Mouse (Mus musculus) liver, embryonic 14.5 days (tissue): Measurements from ENCODE around the gene Art5. TPM values are rescaled to one million over a fixed set of nuclear protein-coding genes. Genes with fewer than 3 reads are reported as not detected.
A peak's percentile ranks its signal among the peaks of the same experiment; 100 is the strongest.
"Not testable (repeated sequence)": the region's sequence is repeated elsewhere in the genome, so short reads cannot be mapped to it uniquely, and the experiment has no call there.

ENCODE experiments used
- ATAC-seq: fragments of 200-750 bp; cut with Nextera tagmentation; 2 replicates; pipeline ENCODE4 v1.8.0; 2017; ENCODE audit warnings: moderate number of reproducible peaks, mild to moderate bottlenecking, moderate library complexity; ENCODE audit not compliant: insufficient read depth
- DNase-seq, 3 experiments: peaks; one replicate each; pipeline ENCODE4 v3.0.0-alpha.2; 2012 to 2013; ENCODE audit warnings: low read depth in 3 of 3, low spot score in 3 of 3
- H3K27ac ChIP-seq: fragments of 300-500 bp; sonication (generic); 2 replicates; pipeline ENCODE4 v1.5.1; 2014; ENCODE audit warnings: moderate library complexity, mild to moderate bottlenecking, control low read depth, inconsistent platforms
- H3K27me3 ChIP-seq: fragments of 300-500 bp; sonication (generic); 2 replicates; pipeline ENCODE4 v1.6.1; 2014; ENCODE audit warnings: mild to moderate bottlenecking, low read length, moderate library complexity; ENCODE audit not compliant: control insufficient read depth, insufficient read depth
- H3K36me3 ChIP-seq: fragments of 300-500 bp; sonication (generic); replicated peaks from 2 replicates; pipeline ENCODE4 v1.6.1; 2014; ENCODE audit warnings: low read depth; ENCODE audit not compliant: control insufficient read depth, insufficient read depth
- H3K4me1 ChIP-seq, 2 experiments: fragments of 200-500 bp in 1 of 2; fragments of 300-500 bp in 1 of 2; sonication (generic) in 1 of 2; replicated peaks; 2 replicates each; pipeline ENCODE4 v1.6.1; 2012 to 2014; ENCODE audit warnings: antibody characterized with exemption in 1 of 2, inconsistent platforms in 1 of 2, low read length in 1 of 2; ENCODE audit not compliant: control insufficient read depth in 2 of 2, insufficient read depth in 2 of 2
- H3K4me2 ChIP-seq: fragments of 300-500 bp; sonication (generic); 2 replicates; pipeline ENCODE4 v1.6.1; 2014; ENCODE audit warnings: low read depth, mild to moderate bottlenecking, control low read depth, moderate library complexity
- H3K4me3 ChIP-seq, 2 experiments: fragments of 200-500 bp in 1 of 2; fragments of 300-500 bp in 1 of 2; sonication (generic) in 1 of 2; 2 replicates each; pipeline ENCODE4 v1.5.1; 2012 to 2014; ENCODE audit warnings: low read depth in 2 of 2, low read length in 2 of 2, mild to moderate bottlenecking in 2 of 2, control low read depth in 1 of 2, inconsistent platforms in 1 of 2, moderate library complexity in 1 of 2; ENCODE audit not compliant: insufficient read depth in 1 of 2
- H3K9ac ChIP-seq: fragments of 300-500 bp; sonication (generic); replicated peaks from 2 replicates; pipeline ENCODE4 v1.6.1; 2014; ENCODE audit warnings: mild to moderate bottlenecking, control low read depth, moderate library complexity
- H3K9me3 ChIP-seq: fragments of 300-500 bp; sonication (generic); 2 replicates; pipeline ENCODE4 v1.6.1; 2016; ENCODE audit warnings: low read length, mixed read lengths; ENCODE audit not compliant: control insufficient read depth
- CTCF ChIP-seq: IDR thresholded peaks from 2 replicates; pipeline ENCODE4 v1.5.1; 2016; ENCODE audit warnings: antibody characterized with exemption, low read depth, control low read depth
- EP300 ChIP-seq: IDR thresholded peaks from 2 replicates; pipeline ENCODE4 v1.6.1; 2016; ENCODE audit warnings: antibody characterized with exemption, low read depth
- WGBS: fragments of 180-500 bp; shearing (Covaris S2); extraction: QIAGEN DNeasy Blood & Tissue Kit; methylation state at CpG from one replicate; pipeline ENCODE4 v1.1.7; 2014; ENCODE audit not compliant: insufficient replicate concordance; 5-methylcytosine and 5-hydroxymethylcytosine counted together
- polyA plus RNA-seq, 2 experiments: library from polyadenylated mRNA; depleted of rRNA in 1 of 2; stranded (reverse) in 1 of 2; unstranded in 1 of 2; fragments of >200 nt; fragmentation: Nextera tagmentation in 1 of 2; extraction: Ambion mirVana in 1 of 2; gene quantifications; 2 replicates each; pipeline versions ENCODE4 v1.2.1 to v1.2.3; 2012 to 2014

Art5 gene
- polyA plus RNA-seq, 2 experiments: 0.08 to 0.15 TPM

GRCm38 (mm10) chr7:102062203-102062602 is 47.1 kb downstream of the Art5 start:
- Histone ChIP-seq H3K4me3 (no peak overlapping the region), H3K27ac (no peak overlapping the region), H3K9ac (no peak overlapping the region; the same call in 1 of the 2 replicates), H3K4me1 (peaks cover 20 to 25% of the 10 kb centered on the region in 2 experiments), H3K36me3 (no peaks in the 10 kb centered on the region; the same call in none of the 2 replicates), H3K9me3 (no peaks in the 10 kb centered on the region), H3K27me3 (no peaks in the 10 kb centered on the region), H3K4me2 (peak overlapping the region; percentile 33)
- TF ChIP-seq CTCF (no peak), EP300 (no peak)
- no peak for ATAC-seq
- WGBS: 52% methylated on average over 1 of the region's 1 CpGs
- no peak for DNase-seq

- Histone ChIP-seq H3K36me3 (peaks cover 3% of the 10 kb centered on the region), H3K27ac (no peak overlapping the region), H3K4me1 (peaks cover 18 to 22% of the 10 kb centered on the region in 2 experiments), H3K27me3 (no peaks in the 10 kb centered on the region), H3K9me3 (no peaks in the 10 kb centered on the region), H3K4me3 (no peak overlapping the region), H3K9ac (no peak overlapping the region), H3K4me2 (no peak overlapping the region)
- TF ChIP-seq CTCF (no peak), EP300 (no peak)
- no peak for DNase-seq
- 29% methylated on average over 3 of the region's 3 CpGs for WGBS
- no peak for ATAC-seq
Measured at GRCm38 (mm10) chr7:102061353-102061752, 47.9 kb downstream of the Art5 start.

DNA sequence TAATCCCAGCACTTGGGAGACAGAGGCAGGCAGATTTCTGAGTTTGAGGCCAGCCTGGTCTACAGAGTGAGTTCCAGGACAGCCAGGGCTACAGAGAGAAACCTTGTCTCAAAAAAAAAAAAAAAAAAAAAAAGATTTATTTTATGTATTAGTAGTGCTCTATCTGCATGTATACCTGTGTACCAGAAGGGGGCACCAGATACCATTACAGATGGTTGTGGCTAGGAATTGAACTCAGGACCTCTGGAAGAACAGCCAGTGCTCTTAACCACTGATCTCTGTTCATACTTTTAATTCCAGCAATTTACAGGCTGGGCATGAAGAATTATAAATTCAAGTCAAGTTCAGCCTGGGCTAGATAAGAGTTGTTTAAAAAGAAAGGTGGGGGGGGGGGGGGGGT is 60.8 kb downstream of the Art5 start:
- not testable (repeated sequence) for H3K4me1 ChIP-seq, H3K27ac ChIP-seq, DNase-seq, ATAC-seq, H3K9me3 ChIP-seq, H3K36me3 ChIP-seq, H3K4me2 ChIP-seq, H3K27me3 ChIP-seq, H3K4me3 ChIP-seq, H3K9ac ChIP-seq
- TF ChIP-seq CTCF: peak; percentile 62

Other genes with a start within 250 kb of the Art5 start
- gene Anapc15, start 245.8 kb downstream of the Art5 start, polyA plus RNA-seq (2012; rRNA removed): 25.6 and 54.6 TPM in 2 replicates
- gene Anapc15, start 245.8 kb downstream of the Art5 start, polyA plus RNA-seq (2014; fragmentation: Nextera tagmentation; extraction: Ambion mirVana): 51.9 and 52.0 TPM in 2 replicates
- 0.33 and 0.53 TPM in 2 replicates for gene Folr1, start 238.7 kb downstream of the Art5 start, polyA plus RNA-seq (2012; rRNA removed)
- 0.38 TPM in 1 of 2 replicates, not detected in the other for gene Folr1, start 238.7 kb downstream of the Art5 start, polyA plus RNA-seq (2014; fragmentation: Nextera tagmentation; extraction: Ambion mirVana)
- 61.7 and 74.8 TPM in 2 replicates for gene Lamtor1, start 203.6 kb downstream of the Art5 start, polyA plus RNA-seq (2012; rRNA removed)
- 63.3 and 67.8 TPM in 2 replicates for gene Lamtor1, start 203.6 kb downstream of the Art5 start, polyA plus RNA-seq (2014; fragmentation: Nextera tagmentation; extraction: Ambion mirVana)
- gene Tomt, start 203.1 kb downstream of the Art5 start, polyA plus RNA-seq (2012; rRNA removed): 0.05 and 0.08 TPM in 2 replicates
- 0.09 and 0.13 TPM in 2 replicates for gene Tomt, start 203.1 kb downstream of the Art5 start, polyA plus RNA-seq (2014; fragmentation: Nextera tagmentation; extraction: Ambion mirVana)
- 1.3 and 1.4 TPM in 2 replicates for gene Lrrc51, start 175.6 kb downstream of the Art5 start, polyA plus RNA-seq (2012; rRNA removed)
- 1.8 and 2.1 TPM in 2 replicates for gene Lrrc51, start 175.6 kb downstream of the Art5 start, polyA plus RNA-seq (2014; fragmentation: Nextera tagmentation; extraction: Ambion mirVana)
- gene Numa1, start 175.4 kb downstream of the Art5 start, polyA plus RNA-seq (2012; rRNA removed): 27.4 and 28.6 TPM in 2 replicates
- 36.2 and 41.3 TPM in 2 replicates for gene Numa1, start 175.4 kb downstream of the Art5 start, polyA plus RNA-seq (2014; fragmentation: Nextera tagmentation; extraction: Ambion mirVana)
- gene Il18bp, start 90.8 kb downstream of the Art5 start, polyA plus RNA-seq (2012; rRNA removed): 12.7 and 14.8 TPM in 2 replicates
- gene Il18bp, start 90.8 kb downstream of the Art5 start, polyA plus RNA-seq (2014; fragmentation: Nextera tagmentation; extraction: Ambion mirVana): 15.0 and 15.9 TPM in 2 replicates
- gene Rnf121, start 44.0 kb downstream of the Art5 start, polyA plus RNA-seq (2012; rRNA removed): 10.9 and 16.9 TPM in 2 replicates
- 10.0 and 10.5 TPM in 2 replicates for gene Rnf121, start 44.0 kb downstream of the Art5 start, polyA plus RNA-seq (2014; fragmentation: Nextera tagmentation; extraction: Ambion mirVana)
- gene Xndc1, start 44.0 kb downstream of the Art5 start, polyA plus RNA-seq (2012; rRNA removed): 14.7 and 16.0 TPM in 2 replicates
- 5.4 and 6.3 TPM in 2 replicates for gene Xndc1, start 44.0 kb downstream of the Art5 start, polyA plus RNA-seq (2014; fragmentation: Nextera tagmentation; extraction: Ambion mirVana)
- 1.1 and 1.5 TPM in 2 replicates for gene Xntrpc, start 43.8 kb downstream of the Art5 start, polyA plus RNA-seq (2012; rRNA removed)
- gene Xntrpc, start 43.8 kb downstream of the Art5 start, polyA plus RNA-seq (2014; fragmentation: Nextera tagmentation; extraction: Ambion mirVana): 0.20 and 0.36 TPM in 2 replicates
- 0.12 TPM in 1 of 2 replicates, not detected in the other for gene Trpc2, start 26.4 kb downstream of the Art5 start, polyA plus RNA-seq (2012; rRNA removed)
- not detected in 2 replicates for gene Trpc2, start 26.4 kb downstream of the Art5 start, polyA plus RNA-seq (2014; fragmentation: Nextera tagmentation; extraction: Ambion mirVana)
- gene Art1, start 7.7 kb downstream of the Art5 start, polyA plus RNA-seq (2012; rRNA removed): 0.04 TPM in 1 of 2 replicates, not detected in the other
- not detected in 2 replicates for gene Art1, start 7.7 kb downstream of the Art5 start, polyA plus RNA-seq (2014; fragmentation: Nextera tagmentation; extraction: Ambion mirVana)
- gene Chrna10, start 7.3 kb upstream of the Art5 start, polyA plus RNA-seq (2012; rRNA removed): not detected in 2 replicates
- not detected in 2 replicates for gene Chrna10, start 7.3 kb upstream of the Art5 start, polyA plus RNA-seq (2014; fragmentation: Nextera tagmentation; extraction: Ambion mirVana)
- gene Nup98, start 100.7 kb upstream of the Art5 start, polyA plus RNA-seq (2012; rRNA removed): 7.0 and 8.8 TPM in 2 replicates
- 16.3 and 17.4 TPM in 2 replicates for gene Nup98, start 100.7 kb upstream of the Art5 start, polyA plus RNA-seq (2014; fragmentation: Nextera tagmentation; extraction: Ambion mirVana)
- 14.5 and 15.4 TPM in 2 replicates for gene Pgap2, start 100.7 kb upstream of the Art5 start, polyA plus RNA-seq (2012; rRNA removed)
- gene Pgap2, start 100.7 kb upstream of the Art5 start, polyA plus RNA-seq (2014; fragmentation: Nextera tagmentation; extraction: Ambion mirVana): 18.0 and 20.2 TPM in 2 replicates
- 31.4 and 35.9 TPM in 2 replicates for gene Rhog, start 146.6 kb upstream of the Art5 start, polyA plus RNA-seq (2012; rRNA removed)
- gene Rhog, start 146.6 kb upstream of the Art5 start, polyA plus RNA-seq (2014; fragmentation: Nextera tagmentation; extraction: Ambion mirVana): 53.4 and 55.6 TPM in 2 replicates
- gene Stim1, start 158.3 kb upstream of the Art5 start, polyA plus RNA-seq (2012; rRNA removed): 6.9 and 7.9 TPM in 2 replicates
- gene Stim1, start 158.3 kb upstream of the Art5 start, polyA plus RNA-seq (2014; fragmentation: Nextera tagmentation; extraction: Ambion mirVana): 9.3 and 11.2 TPM in 2 replicates